Mouse (Mus musculus) Muller cell, postnatal 12 days (primary cell): Measurements from ENCODE around the gene Hip1r.

Experiments used
- DNase-seq: peaks from one replicate; pipeline ENCODE4 v3.0.0-alpha.2; 2015; ENCODE audit errors: inconsistent ontology term

The Hip1r gene

GRCm38 (mm10) chr5:123973299-123974178, at the start of gene Hip1r:
Gene Hip1r, plus strand, starts transcription at chr5:123973628.
- peak; percentile 82 for DNase-seq

DNA sequence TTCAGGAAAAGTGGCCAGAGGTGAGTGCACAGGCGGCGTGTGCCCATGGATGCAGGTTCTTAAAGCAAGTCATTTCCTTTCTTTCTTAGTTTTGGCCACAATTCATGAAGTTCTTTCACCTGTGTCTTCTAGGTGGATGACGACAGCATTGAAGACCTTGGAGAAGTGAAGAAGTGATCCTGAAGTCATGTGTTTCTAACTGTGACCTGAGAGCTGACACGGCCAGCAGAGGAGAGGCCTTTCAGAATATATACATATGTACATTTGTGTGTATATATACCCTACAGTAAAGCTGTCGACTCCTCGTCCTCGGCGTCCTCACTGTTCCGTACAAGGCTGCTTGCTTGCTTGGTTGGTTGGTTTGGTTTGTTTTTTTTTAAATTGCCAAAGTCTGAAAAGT, 46.3 kb upstream of the Hip1r start, which contains the start of gene Gm43518:
TSS of gene Gm43518 (plus strand) at position 301 of the 400 bp plus-strand sequence.
- DNase-seq, result no peak

GRCm38 (mm10) chr5:123930508-123930989, 42.9 kb upstream of the Hip1r start, which contains the start of gene Ccdc62:
Gene Ccdc62, plus strand, starts transcription at chr5:123930679.
- peak; percentile 94 for DNase-seq

DNA sequence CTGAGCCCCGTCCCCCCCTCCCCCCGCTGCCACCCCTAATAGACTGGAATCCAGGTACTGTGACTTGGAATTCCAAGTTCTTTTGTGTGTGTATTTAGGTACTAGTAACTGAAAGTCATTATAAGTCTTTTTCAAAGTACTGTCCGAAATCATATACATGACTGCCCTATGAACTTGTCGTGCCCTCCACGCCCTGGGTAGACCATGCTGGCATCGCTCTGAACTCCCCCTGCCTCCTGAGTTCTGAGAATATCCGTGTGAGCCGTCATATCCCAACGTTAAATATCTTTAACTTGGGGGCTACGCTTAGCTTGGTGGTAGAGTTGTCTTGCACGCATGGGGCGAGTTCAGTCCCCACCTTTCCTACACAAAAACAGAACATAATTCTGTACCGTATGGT, 42.3 kb upstream of the Hip1r start:
- DNase-seq, result no peak

DNA sequence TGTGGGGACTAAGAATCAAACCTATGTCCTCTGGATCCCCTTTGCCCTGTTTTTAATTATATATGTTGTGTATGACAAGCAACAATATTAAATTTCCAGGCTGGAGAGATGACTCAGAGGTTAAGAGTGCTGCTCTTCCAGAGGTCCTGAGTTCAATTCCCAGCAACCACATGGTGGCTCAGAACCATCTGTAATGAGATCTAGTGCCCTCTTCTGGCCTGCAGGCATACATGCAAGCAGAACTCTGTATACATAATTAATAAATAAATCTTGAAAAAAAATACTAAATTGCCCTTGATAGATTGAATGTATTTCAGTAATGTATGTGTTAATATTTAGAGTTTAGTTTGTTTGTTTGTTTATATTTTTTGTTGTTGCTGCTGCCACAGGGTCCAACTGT, 40.5 kb upstream of the Hip1r start:
- DNase-seq, result no peak

- DNase-seq, result no peak
Observed at GRCm38 (mm10) chr5:123933556-123933955, 39.9 kb upstream of the Hip1r start.

- peak; percentile 12 for DNase-seq
Observed at GRCm38 (mm10) chr5:123933957-123934591, 39.4 kb upstream of the Hip1r start.

DNA sequence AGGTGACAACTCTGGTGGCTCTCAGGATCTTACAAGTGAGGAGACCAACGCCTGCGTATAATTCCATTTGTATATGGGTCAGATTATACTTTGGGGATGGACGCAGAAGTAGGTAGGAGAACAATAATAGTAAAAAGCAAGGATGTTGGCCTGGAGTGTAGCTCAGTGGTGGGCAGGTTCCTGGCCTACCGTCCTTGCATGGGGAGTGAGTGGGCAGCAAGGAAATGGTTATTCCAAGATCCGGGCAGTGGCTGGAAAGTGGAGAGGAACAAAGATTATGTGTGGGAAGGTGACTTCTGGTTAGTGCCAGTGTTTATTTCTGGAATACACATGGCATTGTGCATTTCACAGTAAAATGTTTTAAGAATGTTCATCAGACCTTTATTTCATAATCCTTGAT, 37.5 kb upstream of the Hip1r start:
- DNase-seq, result no peak

DNA sequence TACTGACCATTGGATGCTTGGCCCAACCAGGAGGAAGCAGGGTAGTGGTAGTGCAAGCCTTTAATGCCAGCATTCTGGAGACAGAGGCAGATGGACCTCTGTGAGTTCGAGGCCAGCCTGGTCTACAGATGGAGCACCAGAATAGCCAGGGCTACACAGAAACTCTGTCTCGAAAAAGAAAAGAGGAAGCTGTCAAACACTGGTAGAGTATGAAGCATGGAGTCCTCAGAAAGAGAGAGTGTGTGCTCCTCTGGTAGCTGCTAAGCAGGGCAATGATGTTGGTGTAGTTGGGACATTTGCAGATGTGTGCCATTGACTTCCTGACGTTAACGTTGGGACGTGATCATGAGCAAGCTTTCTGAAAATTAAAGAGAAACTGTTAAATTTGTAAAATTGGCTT, 34.9 kb upstream of the Hip1r start:
- DNase-seq, result no peak

DNA sequence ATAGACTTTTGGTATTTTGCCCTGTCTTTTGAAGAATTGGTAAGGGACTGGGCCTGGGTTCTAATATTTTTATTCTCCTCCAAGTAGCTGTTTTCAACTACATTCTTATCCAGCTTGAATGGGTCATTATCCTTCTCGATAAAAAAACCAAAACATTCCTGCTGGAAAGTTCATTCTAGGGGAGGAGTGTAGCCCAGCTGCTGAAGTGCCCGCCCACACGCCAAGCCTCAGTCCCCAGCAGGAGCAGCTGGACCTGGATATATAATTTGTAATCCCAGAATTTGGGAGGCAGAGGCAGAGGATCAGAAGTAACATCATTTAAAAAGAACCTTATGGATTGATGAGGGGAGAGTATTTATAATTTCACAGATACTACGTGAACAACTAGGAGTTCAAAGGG, 26.9 kb upstream of the Hip1r start:
- no peak for DNase-seq

GRCm38 (mm10) chr5:123947041-123947761, 26.2 kb upstream of the Hip1r start:
- DNase-seq, result peak; percentile 50

DNA sequence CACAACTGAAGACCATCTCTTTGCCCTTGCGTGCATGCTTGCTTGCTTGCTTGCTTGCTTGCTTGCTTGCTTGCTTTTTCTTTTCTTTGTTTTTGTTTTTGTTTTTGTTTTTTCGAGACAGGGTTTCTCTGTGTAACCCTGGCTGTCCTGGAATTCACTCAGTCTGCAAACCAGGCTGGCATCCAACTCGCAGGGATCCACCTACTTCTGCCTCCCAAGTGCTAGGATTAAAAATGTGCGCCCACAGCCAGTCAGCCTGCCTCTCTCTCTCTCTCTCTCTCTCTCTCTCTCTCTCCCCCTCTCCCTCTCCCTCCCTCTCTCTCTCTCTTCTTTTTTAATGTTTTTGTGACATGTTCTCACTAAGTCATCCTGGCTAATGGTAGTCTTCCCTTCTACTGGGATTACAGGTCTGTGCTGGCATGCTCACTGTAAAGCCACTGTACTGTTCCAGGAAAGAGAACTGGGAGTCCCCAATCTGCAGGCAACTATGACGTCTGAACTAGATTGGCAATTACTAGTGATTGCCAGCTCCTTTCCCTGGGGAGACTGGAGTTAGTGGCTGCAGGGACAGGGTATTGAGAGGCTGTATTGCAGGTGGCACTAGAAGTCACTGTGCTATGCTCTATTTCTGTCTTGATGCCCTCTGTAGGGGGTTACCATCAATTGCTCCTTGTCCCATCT, 20.9 kb upstream of the Hip1r start:
- DNase-seq, result no peak

GRCm38 (mm10) chr5:123957213-123957612, 16.2 kb upstream of the Hip1r start:
- no peak for DNase-seq

GRCm38 (mm10) chr5:123959018-123959417, 14.4 kb upstream of the Hip1r start:
- no peak for DNase-seq

- no peak for DNase-seq
Observed at GRCm38 (mm10) chr5:123960129-123960528, 13.3 kb upstream of the Hip1r start.

DNA sequence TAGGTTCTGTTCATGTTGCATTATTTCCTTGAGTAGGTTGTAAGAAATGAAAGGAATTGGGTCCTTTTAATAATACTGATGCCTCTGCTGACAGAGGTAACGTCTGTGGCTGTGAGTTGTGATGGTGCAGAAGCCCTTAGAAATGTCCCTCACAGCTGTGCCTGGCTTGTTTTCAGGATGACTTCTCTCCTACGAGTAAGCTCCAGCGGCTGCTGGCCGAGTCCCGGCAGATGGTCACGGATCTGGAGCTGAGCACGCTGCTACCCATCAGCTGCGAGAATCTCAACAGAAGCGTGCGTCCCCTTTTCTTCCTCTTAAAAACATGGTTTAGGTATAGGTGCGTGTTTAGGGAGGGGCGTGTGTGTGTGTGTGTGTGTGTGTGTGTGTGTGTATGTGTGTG, 12.4 kb upstream of the Hip1r start:
- DNase-seq, result no peak

- DNase-seq, result no peak
Observed at GRCm38 (mm10) chr5:123964208-123964607, 9.2 kb upstream of the Hip1r start.

GRCm38 (mm10) chr5:123966759-123967158, 6.7 kb upstream of the Hip1r start:
- no peak for DNase-seq

- no peak for DNase-seq
Observed at GRCm38 (mm10) chr5:123968468-123968867, 5.0 kb upstream of the Hip1r start.

DNA sequence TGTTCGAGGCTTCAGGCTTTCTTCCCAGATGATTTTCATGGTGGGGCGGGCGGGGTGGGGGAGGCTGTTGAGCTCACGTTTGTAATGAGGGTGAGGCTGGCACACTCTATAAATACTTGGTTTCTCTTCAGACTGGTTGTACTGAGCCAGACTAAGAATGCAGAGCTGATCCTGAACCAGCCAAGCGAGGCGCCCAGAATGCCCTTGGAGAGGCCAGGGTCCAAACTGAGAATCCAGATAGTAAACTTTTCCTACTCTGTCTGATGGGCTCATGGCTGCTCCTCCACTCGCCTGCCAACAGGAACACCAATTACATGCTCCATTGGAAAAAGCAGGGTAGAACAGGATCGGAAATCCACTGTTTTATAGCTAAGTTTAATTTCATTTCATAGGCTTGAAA, 4.2 kb upstream of the Hip1r start:
- DNase-seq, result no peak

GRCm38 (mm10) chr5:123970576-123970975, 2.9 kb upstream of the Hip1r start:
- DNase-seq, result no peak

DNA sequence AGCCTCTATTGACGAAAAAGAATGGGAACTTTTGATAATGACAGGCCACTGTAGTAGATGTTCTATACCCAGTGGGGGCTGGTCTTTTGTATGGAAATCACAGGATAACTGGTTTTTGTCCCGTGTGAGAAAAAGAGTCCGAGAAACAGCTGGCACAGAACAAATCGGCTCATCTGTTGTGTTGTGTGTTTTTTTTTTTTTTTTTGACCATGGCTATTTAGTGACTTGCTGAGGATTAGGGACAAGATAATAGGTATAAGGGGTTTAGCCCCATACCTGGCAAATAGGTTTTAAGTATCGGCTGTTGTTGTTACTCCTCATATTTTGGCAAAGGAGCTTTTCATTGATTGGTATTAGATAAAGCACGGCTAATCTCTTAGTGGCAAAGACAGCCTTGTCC, 975 bp upstream of the Hip1r start:
- DNase-seq, result no peak
